Mouse (Mus musculus) cortical plate, adult 2 months (tissue): Measurements from ENCODE around the gene Fam120a.

Source experiments
- CTCF ChIP-seq: fragments of 200-500 bp; IDR thresholded peaks from 2 replicates; pipeline ENCODE4 v1.5.1; 2011; ENCODE audit warnings: mild to moderate bottlenecking, control low read depth, low read length; ENCODE audit not compliant: insufficient read depth; ENCODE audit errors: extremely low read depth
- POLR2A ChIP-seq: fragments of 200-500 bp; IDR thresholded peaks from 2 replicates; pipeline ENCODE4 v1.6.1; 2011; ENCODE audit warnings: mild to moderate bottlenecking, low read length, control low read depth; ENCODE audit not compliant: insufficient read depth; ENCODE audit errors: extremely low read depth

- TF ChIP-seq POLR2A (no peak), CTCF (peak; percentile 67)
These were observed 30.8 kb upstream of the Fam120a start for GRCm38 (mm10) chr13:48998591-48998990.
